Mouse (Mus musculus) cerebellum, adult 2 months (tissue): ENCODE measurements around the gene Serinc5.

Experiments
- CTCF ChIP-seq: fragments of 200-500 bp; IDR thresholded peaks from 2 replicates; pipeline ENCODE4 v1.5.1; 2011; ENCODE audit warnings: low read depth, mild to moderate bottlenecking, control low read depth, low read length, moderate library complexity, borderline replicate concordance; ENCODE audit not compliant: insufficient read depth
- POLR2A ChIP-seq: fragments of 200-500 bp; IDR thresholded peaks from 2 replicates; pipeline ENCODE4 v1.6.1; 2011; ENCODE audit warnings: low read length, control low read depth, borderline replicate concordance; ENCODE audit not compliant: insufficient read depth

GRCm38 (mm10) chr13:92729811-92730210, 118.9 kb downstream of the Serinc5 start:
- TF ChIP-seq CTCF (no peak), POLR2A (no peak)
